Mouse (Mus musculus) limb, embryonic 13.5 days (tissue): ENCODE data around the gene 2010300C02Rik. TPM values are rescaled to one million over a fixed set of nuclear protein-coding genes. Genes with fewer than 3 reads are reported as not detected.

ENCODE experiments used
- ATAC-seq: fragments of 200-750 bp; cut with Nextera tagmentation; 2 replicates; pipeline ENCODE4 v1.8.0; 2017; ENCODE audit warnings: low read depth, moderate number of reproducible peaks, moderate TSS enrichment; ENCODE audit not compliant: low FRiP score
- H3K27ac ChIP-seq: fragments of 300-500 bp; sonication (generic); 2 replicates; pipeline ENCODE4 v1.5.1; 2015; ENCODE audit warnings: inconsistent platforms, mild to moderate bottlenecking, moderate library complexity
- H3K27me3 ChIP-seq: fragments of 300-500 bp; sonication (generic); 2 replicates; pipeline ENCODE4 v1.6.1; 2015; ENCODE audit warnings: mild to moderate bottlenecking, inconsistent platforms
- H3K36me3 ChIP-seq: fragments of 300-500 bp; sonication (generic); 2 replicates; pipeline ENCODE4 v1.6.1; 2015; ENCODE audit warnings: inconsistent platforms, mild to moderate bottlenecking, moderate library complexity
- H3K4me1 ChIP-seq: fragments of 300-500 bp; sonication (generic); 2 replicates; pipeline ENCODE4 v1.6.1; 2015; ENCODE audit warnings: inconsistent platforms
- H3K4me2 ChIP-seq: fragments of 300-500 bp; sonication (generic); replicated peaks from 2 replicates; pipeline ENCODE4 v1.6.1; 2015; ENCODE audit warnings: inconsistent platforms, mild to moderate bottlenecking, moderate library complexity
- H3K4me3 ChIP-seq: fragments of 300-500 bp; sonication (generic); 2 replicates; pipeline ENCODE4 v1.5.1; 2015; ENCODE audit warnings: moderate library complexity, mild to moderate bottlenecking, inconsistent platforms
- H3K9ac ChIP-seq: fragments of 300-500 bp; sonication (generic); 2 replicates; pipeline ENCODE4 v1.6.1; 2015; ENCODE audit warnings: mild to moderate bottlenecking, inconsistent platforms
- H3K9me3 ChIP-seq: fragments of 300-500 bp; sonication (generic); 2 replicates; pipeline ENCODE4 v1.6.1; 2016; ENCODE audit warnings: inconsistent platforms
- WGBS: fragments of 180-500 bp; shearing (Covaris S2); methylation state at CpG from one replicate; pipeline ENCODE4 v1.1.7; 2015; 5-methylcytosine and 5-hydroxymethylcytosine counted together
- polyA plus RNA-seq: library from polyadenylated mRNA; unstranded; fragments of >200 nt; fragmentation: Nextera tagmentation; extraction: Ambion mirVana; gene quantifications from 2 replicates; pipeline ENCODE4 v1.2.1, GENCODE M21; 2015

The 2010300C02Rik gene
- polyA plus RNA-seq, 1 experiment from 2014 or later = 2.7 TPM

GRCm38 (mm10) chr1:37583167-37583566 lies 136.7 kb downstream of the 2010300C02Rik start:
- H3K9ac ChIP-seq = no peak overlapping the region
- H3K36me3 ChIP-seq = no peaks in the 10 kb centered on the region
- H3K4me3 ChIP-seq = no peak overlapping the region
- H3K9me3 ChIP-seq = no peaks in the 10 kb centered on the region
- H3K27ac ChIP-seq = no peak overlapping the region
- H3K27me3 ChIP-seq = no peaks in the 10 kb centered on the region
- peaks cover 11% of the 10 kb centered on the region; the same call in 1 of the 2 replicates for H3K4me1 ChIP-seq
- H3K4me2 ChIP-seq = no peak overlapping the region
- ATAC-seq = no peak
- 88% methylated on average over 8 of the region's 8 CpGs for WGBS

- Histone ChIP-seq H3K27ac (no peak overlapping the region), H3K36me3 (no peaks in the 10 kb centered on the region), H3K4me1 (peaks cover 11% of the 10 kb centered on the region; the same call in 1 of the 2 replicates), H3K4me3 (no peak overlapping the region), H3K27me3 (no peaks in the 10 kb centered on the region), H3K4me2 (no peak overlapping the region), H3K9me3 (no peaks in the 10 kb centered on the region), H3K9ac (no peak overlapping the region)
- no peak for ATAC-seq
- 91% methylated on average over 13 of the region's 13 CpGs for WGBS
Observed at GRCm38 (mm10) chr1:37579686-37580085, 140.2 kb downstream of the 2010300C02Rik start.

- Histone ChIP-seq H3K27me3 (no peaks in the 10 kb centered on the region), H3K9ac (no peak overlapping the region), H3K4me3 (no peak overlapping the region), H3K9me3 (no peaks in the 10 kb centered on the region), H3K36me3 (no peaks in the 10 kb centered on the region), H3K4me1 (no peaks in the 10 kb centered on the region), H3K27ac (no peak overlapping the region), H3K4me2 (no peak overlapping the region)
- 83% methylated on average over 10 of the region's 10 CpGs for WGBS
- ATAC-seq = no peak
Observed at GRCm38 (mm10) chr1:37572528-37573272, 147.2 kb downstream of the 2010300C02Rik start.

- Histone ChIP-seq H3K36me3 (no peaks in the 10 kb centered on the region), H3K27ac (no peak overlapping the region)
Observed at GRCm38 (mm10) chr1:37568379-37568778, 151.5 kb downstream of the 2010300C02Rik start.

GRCm38 (mm10) chr1:37566754-37567153 lies 153.1 kb downstream of the 2010300C02Rik start:
- ATAC-seq = no peak
- Histone ChIP-seq H3K4me2 (no peak overlapping the region), H3K4me3 (no peak overlapping the region), H3K27ac (no peak overlapping the region), H3K4me1 (no peaks in the 10 kb centered on the region), H3K9ac (no peak overlapping the region), H3K27me3 (no peaks in the 10 kb centered on the region), H3K9me3 (no peaks in the 10 kb centered on the region), H3K36me3 (no peaks in the 10 kb centered on the region)
- 73% methylated on average over 4 of the region's 4 CpGs for WGBS

More at GRCm38 (mm10) chr1:37568379-37568778, 151.5 kb downstream of the 2010300C02Rik start:
- 84% methylated on average over 1 of the region's 1 CpGs for WGBS
- H3K4me2 ChIP-seq = no peak overlapping the region
- no peaks in the 10 kb centered on the region for H3K4me1 ChIP-seq
- H3K4me3 ChIP-seq = no peak overlapping the region
- no peak overlapping the region for H3K9ac ChIP-seq
- no peaks in the 10 kb centered on the region for H3K9me3 ChIP-seq
- no peak for ATAC-seq
- H3K27me3 ChIP-seq = no peaks in the 10 kb centered on the region

GRCm38 (mm10) chr1:37566344-37566743 lies 153.5 kb downstream of the 2010300C02Rik start:
- Histone ChIP-seq H3K27ac (no peak overlapping the region), H3K4me1 (no peaks in the 10 kb centered on the region), H3K4me2 (no peak overlapping the region), H3K27me3 (no peaks in the 10 kb centered on the region), H3K36me3 (no peaks in the 10 kb centered on the region), H3K9ac (no peak overlapping the region), H3K4me3 (no peak overlapping the region), H3K9me3 (no peaks in the 10 kb centered on the region)
- ATAC-seq = no peak
- WGBS = 78% methylated on average over 2 of the region's 2 CpGs

GRCm38 (mm10) chr1:37565396-37565795 lies 154.5 kb downstream of the 2010300C02Rik start:
- no peaks in the 10 kb centered on the region for H3K4me1 ChIP-seq

GRCm38 (mm10) chr1:37561955-37562354 lies 157.9 kb downstream of the 2010300C02Rik start:
- no peaks in the 10 kb centered on the region for H3K9me3 ChIP-seq
- H3K4me1 ChIP-seq = no peaks in the 10 kb centered on the region
- no peak overlapping the region for H3K9ac ChIP-seq
- H3K27me3 ChIP-seq = no peaks in the 10 kb centered on the region
- H3K4me3 ChIP-seq = no peak overlapping the region
- H3K36me3 ChIP-seq = no peaks in the 10 kb centered on the region
- no peak overlapping the region for H3K27ac ChIP-seq
- ATAC-seq = no peak
- WGBS = 81% methylated on average over 3 of the region's 3 CpGs
- H3K4me2 ChIP-seq = no peak overlapping the region

More at GRCm38 (mm10) chr1:37565396-37565795, 154.5 kb downstream of the 2010300C02Rik start:
- Histone ChIP-seq H3K4me3 (no peak overlapping the region), H3K27me3 (no peaks in the 10 kb centered on the region), H3K27ac (no peak overlapping the region), H3K4me2 (no peak overlapping the region), H3K9ac (no peak overlapping the region), H3K9me3 (no peaks in the 10 kb centered on the region), H3K36me3 (no peaks in the 10 kb centered on the region)
- 57% methylated on average over 6 of the region's 6 CpGs for WGBS
- ATAC-seq = no peak

Other genes starting within 250 kb of the 2010300C02Rik start
- gene Mgat4a, start 179.1 kb downstream of the 2010300C02Rik start, polyA plus RNA-seq = 4.4 and 5.7 TPM in 2 replicates
- 5.8 and 7.5 TPM in 2 replicates for gene Tsga10, start 146.3 kb upstream of the 2010300C02Rik start, polyA plus RNA-seq
- 8.5 and 9.2 TPM in 2 replicates for gene Lipt1, start 151.7 kb upstream of the 2010300C02Rik start, polyA plus RNA-seq
- gene Mitd1, start 170.3 kb upstream of the 2010300C02Rik start, polyA plus RNA-seq = 25.6 and 27.2 TPM in 2 replicates
- 245 and 275 TPM in 2 replicates for gene Mrpl30, start 170.4 kb upstream of the 2010300C02Rik start, polyA plus RNA-seq
- not detected in 2 replicates for gene Lyg2, start 196.4 kb upstream of the 2010300C02Rik start, polyA plus RNA-seq
- gene Lyg1, start 237.7 kb upstream of the 2010300C02Rik start, polyA plus RNA-seq = not detected in 2 replicates